Mouse (Mus musculus) layer of hippocampus, adult 6 months (tissue): ENCODE data around the gene Gm15093. TPM values are rescaled to one million over a fixed set of nuclear protein-coding genes. Genes with fewer than 3 reads are reported as not detected.

Experiments used
- long read RNA-seq, 2 experiments: library from polyadenylated mRNA; unstranded; transcript quantifications; one replicate each; pipeline ENCODE4 v2.0.0; 2019 to 2020
- polyA plus RNA-seq: library from polyadenylated mRNA; unstranded; fragments of <200 nt; fragmentation: Nextera tagmentation; gene quantifications from 2 replicates; pipeline ENCODE4 v1.2.3, GENCODE M21; 2021

Gene Gm15093
- not detected in 2 replicates for polyA plus RNA-seq
- long read RNA-seq, experiment 1: 0 reads
- long read RNA-seq, experiment 2: 0 reads

GRCm38 (mm10) chrX:149272077-149272476 lies at the start of gene Gm15093:
Gm15093 (plus strand) TSS chrX:149272377.

Other genes starting within 250 kb of the Gm15093 start
- not detected in 2 replicates for gene Ott, start 198.1 kb upstream of the Gm15093 start, polyA plus RNA-seq
- gene Gm15085, start 175.2 kb downstream of the Gm15093 start, polyA plus RNA-seq: not detected in 2 replicates